34 mouse cellular contexts compared by ENCODE assay signal in genomic region chr11:50373086-50373485, GRCm38 (mm10). TPM values are rescaled to one million over a fixed set of nuclear protein-coding genes. Genes with fewer than 3 reads are reported as not detected.
"Had no signal": no experiment of that assay in that cellular context is flagged by ENCODE, and none has a peak within 500 bp of the region (broad histone marks: within the 10 kb centered on the region; RNA-seq: fewer than 3 reads in every experiment).

No protein-coding gene starts in this region.

- H3K9me3 ChIP-seq: heart, embryonic 13.5 days; heart, embryonic 15.5 days; hindbrain, embryonic 10.5 days; hindbrain, embryonic 12.5 days; intestine, embryonic 15.5 days; kidney, embryonic 15.5 days; limb, embryonic 10.5 days; limb, embryonic 12.5 days had no signal

- H3K36me3 ChIP-seq: heart, embryonic 13.5 days; heart, embryonic 15.5 days; hindbrain, embryonic 10.5 days; hindbrain, embryonic 12.5 days; intestine, embryonic 15.5 days; kidney, embryonic 15.5 days; limb, embryonic 10.5 days; limb, embryonic 12.5 days had no signal

- ATAC-seq: hindbrain, embryonic 16.5 days; inflammation-experienced regulatory T-cells, adult 6 months; intestine, embryonic 15.5 days; intestine, postnatal 0 days had no signal

- DNase-seq: gastrocnemius, adult 2 months; gastrocnemius, postnatal 10 days; gastrocnemius, postnatal 25 days; heart, postnatal 14 days; kidney, adult 18-20 months; kidney, adult 8-10 months; kidney, postnatal 25 days; kidney, postnatal 4 days; liver had no signal

- H3K4me3 ChIP-seq: gastrocnemius, adult 2 months; heart, adult 2 months; heart, embryonic 13.5 days; heart, embryonic 15.5 days; hindbrain, embryonic 10.5 days; hindbrain, embryonic 12.5 days; intestine, embryonic 15.5 days; kidney, embryonic 15.5 days; layer of hippocampus, adult 2 months; left cerebral cortex, adult 2 months; limb, embryonic 10.5 days; limb, embryonic 12.5 days had no signal

- H3K27ac ChIP-seq: gastrocnemius, adult 2 months; heart, adult 2 months; heart, embryonic 13.5 days; heart, embryonic 15.5 days; hindbrain, embryonic 10.5 days; hindbrain, embryonic 12.5 days; hindbrain, embryonic 14.5 days; intestine, embryonic 15.5 days; kidney, embryonic 15.5 days; kidney, postnatal 0 days; layer of hippocampus, adult 2 months; left cerebral cortex, adult 2 months; limb, embryonic 10.5 days; limb, embryonic 12.5 days had no signal

- H3K27me3 ChIP-seq: heart, embryonic 13.5 days; heart, embryonic 15.5 days; hindbrain, embryonic 12.5 days; intestine, embryonic 15.5 days; kidney, embryonic 15.5 days; limb, embryonic 12.5 days had no signal

- H3K4me2 ChIP-seq: heart, embryonic 11.5 days; heart, embryonic 13.5 days; heart, embryonic 15.5 days; hindbrain, embryonic 12.5 days; hindbrain, embryonic 14.5 days; intestine, embryonic 15.5 days; kidney, embryonic 15.5 days; limb, embryonic 12.5 days; liver, embryonic 11.5 days had no signal

- H3K9ac ChIP-seq: heart, embryonic 13.5 days; heart, embryonic 15.5 days; hindbrain, embryonic 12.5 days; hindbrain, embryonic 14.5 days; intestine, embryonic 15.5 days; kidney, embryonic 15.5 days; limb, embryonic 12.5 days had no signal

RNA-seq across cellular contexts. Expression of gene Cby3, which starts 18.8 kb away (rescaled TPM):
- total RNA-seq: gastrocnemius, adult 2 months; gastrocnemius, postnatal 10 days; gastrocnemius, postnatal 25 days; gastrocnemius, postnatal 4 days; granulocyte monocyte progenitor cell, adult 5-6 weeks; heart, adult 2 months; heart, postnatal 14 days; heart, postnatal 4 days; layer of hippocampus, postnatal 10 days; left cerebral cortex, adult 2 months; left cerebral cortex, postnatal 14 days; left cerebral cortex, postnatal 36 days had no signal
- polyA plus RNA-seq: heart, embryonic 11.5 days; heart, embryonic 13.5 days; heart, postnatal 0 days; inflammation-experienced regulatory T-cells, adult 6 months; limb, embryonic 12.5 days; liver, embryonic 11.5 days had no signal
